In genomic region chr12:25099313-25099562, GRCm38 (mm10) we compare ENCODE assay signal across 8 mouse cellular contexts. TPM values are rescaled to one million over a fixed set of nuclear protein-coding genes. Genes with fewer than 3 reads are reported as not detected.
DNase-seq lines count a peak whose midpoint lies in the region; ATAC-seq lines count a peak whose summit lies in the region.

No protein-coding gene starts in this region.

- ATAC-seq in forebrain, embryonic 13.5 days, result no peak
- ATAC-seq in hindbrain, embryonic 15.5 days (ENCODE audit: low FRiP score, low read depth), result no peak
- 0 out of 2 replicates have a peak, but pooled peaks have one; percentile 30 for ATAC-seq in midbrain, embryonic 16.5 days
- ATAC-seq in monocyte, adult 5-6 weeks (replicated peaks; ENCODE audit: insufficient number of reproducible peaks, low FRiP score, low TSS enrichment, poor library complexity, severe bottlenecking), result no peak

- no peaks in the 10 kb centered on the region for H3K9me3 ChIP-seq in forebrain, embryonic 13.5 days (replicated peaks)
- H3K9me3 ChIP-seq in hindbrain, embryonic 15.5 days, result no peaks in the 10 kb centered on the region
- H3K9me3 ChIP-seq in midbrain, embryonic 16.5 days (replicated peaks; ENCODE audit: control insufficient read depth, low read length, poor library complexity, severe bottlenecking), result no peaks in the 10 kb centered on the region

- H3K27me3 ChIP-seq in forebrain, embryonic 13.5 days, result no peaks in the 10 kb centered on the region
- 0 out of 2 replicates have a peak, but pooled peaks cover 3% of the 10 kb centered on the region for H3K27me3 ChIP-seq in hindbrain, embryonic 15.5 days
- H3K27me3 ChIP-seq in midbrain, embryonic 16.5 days (ENCODE audit: control insufficient read depth, insufficient read depth, low read depth, low read length), result no peaks in the 10 kb centered on the region

- H3K27ac ChIP-seq in forebrain, embryonic 13.5 days, result peak overlapping the region; percentile 88
- peak overlapping the region; percentile 91 for H3K27ac ChIP-seq in hindbrain, embryonic 15.5 days (replicated peaks)
- H3K27ac ChIP-seq in midbrain, embryonic 16.5 days (ENCODE audit: low read length), result peak overlapping the region; percentile 87

- H3K36me3 ChIP-seq in forebrain, embryonic 13.5 days (ENCODE audit: poor library complexity, severe bottlenecking), result no peaks in the 10 kb centered on the region
- H3K36me3 ChIP-seq in hindbrain, embryonic 15.5 days, result no peaks in the 10 kb centered on the region
- no peaks in the 10 kb centered on the region for H3K36me3 ChIP-seq in midbrain, embryonic 16.5 days (ENCODE audit: control insufficient read depth, insufficient read depth, low read length)

- peaks cover 48% of the 10 kb centered on the region for H3K4me1 ChIP-seq in forebrain, embryonic 13.5 days
- peaks cover 51% of the 10 kb centered on the region for H3K4me1 ChIP-seq in hindbrain, embryonic 15.5 days (replicated peaks)
- peaks cover 37% of the 10 kb centered on the region for H3K4me1 ChIP-seq in midbrain, embryonic 16.5 days (ENCODE audit: control insufficient read depth, insufficient read depth, low read length)

- 2% methylated on average over 9 of the region's 9 CpGs for WGBS in forebrain, embryonic 13.5 days
- under 1% methylated on average over 9 of the region's 9 CpGs for WGBS in hindbrain, embryonic 15.5 days
- 0% methylated on average over 9 of the region's 9 CpGs for WGBS in midbrain, embryonic 16.5 days

- peak; percentile 48 to 55 for DNase-seq in frontal cortex, postnatal 10 days (ENCODE audit: low spot score in 2 of 2)
- no peak for DNase-seq in frontal cortex, postnatal 36 days (ENCODE audit: low spot score in 2 of 2)
- DNase-seq in R1 (ENCODE audit: low read depth, low spot score) (peak; percentile 72), liver (peak; percentile 69)

- H3K9ac ChIP-seq in forebrain, embryonic 13.5 days, result peak overlapping the region; percentile 71
- H3K9ac ChIP-seq in hindbrain, embryonic 15.5 days, result peak overlapping the region; percentile 54
- peak overlapping the region; percentile 65 for H3K9ac ChIP-seq in midbrain, embryonic 16.5 days (ENCODE audit: low read depth, low read length)

- H3K4me2 ChIP-seq in forebrain, embryonic 13.5 days, result peak overlapping the region; percentile 94
- H3K4me2 ChIP-seq in hindbrain, embryonic 15.5 days, result peak overlapping the region; percentile 98
- peak overlapping the region; percentile 98 for H3K4me2 ChIP-seq in midbrain, embryonic 16.5 days (ENCODE audit: low read length)

- H3K4me3 ChIP-seq in forebrain, embryonic 13.5 days, result peak overlapping the region; percentile 60
- H3K4me3 ChIP-seq in hindbrain, embryonic 15.5 days, result peak overlapping the region; percentile 64
- H3K4me3 ChIP-seq in midbrain, embryonic 16.5 days (ENCODE audit: low read depth, low read length), result peak overlapping the region; percentile 44

RNA-seq across cellular contexts. Expression of gene Id2, which starts 2.3 kb away (rescaled TPM):
- polyA plus RNA-seq in forebrain, embryonic 13.5 days (2015; fragmentation: Nextera tagmentation; extraction: Ambion mirVana), result 195 and 253 TPM in 2 replicates
- 279 and 312 TPM in 2 replicates for polyA plus RNA-seq in hindbrain, embryonic 15.5 days (2015; fragmentation: Nextera tagmentation; extraction: Ambion mirVana)
- 140 and 176 TPM in 2 replicates for polyA plus RNA-seq in midbrain, embryonic 16.5 days (2015; fragmentation: Nextera tagmentation; extraction: Ambion mirVana)
- total RNA-seq in monocyte, adult 5-6 weeks (2017), result 239 to 512 TPM (median 247 TPM) in 3 replicates

Comparison
In these comparisons a context has a peak if more than half of its experiments do, and no peak if none do; other contexts are left out.
1. DNase-seq: peak in frontal cortex, postnatal 10 days (2 of 2), R1 (single experiment) and liver (single experiment); none in frontal cortex, postnatal 36 days (0 of 2).
2. Peak in every context shown above with its lines, with median percentiles within 50 percentile points of each other: H3K27ac ChIP-seq, H3K4me2 ChIP-seq, H3K4me3 ChIP-seq and H3K9ac ChIP-seq.